Mouse (Mus musculus): ENCODE results near the gene C530008M17Rik.

GRCm38 (mm10) chr5:76763731-76764130 is 107.4 kb downstream of the C530008M17Rik start:
- TF ChIP-seq CTCF (IDR thresholded peaks at IDR 0.05; ENCODE audit: low read depth, low read length): no peak
- TF ChIP-seq POLR2A (IDR thresholded peaks at IDR 0.05; ENCODE audit: borderline replicate concordance, low read depth, low read length): no peak

Measured in bone marrow macrophage, adult 2 months (primary cell).